Comparison of ENCODE assay signal across 8 mouse cellular contexts in genomic region chr6:83053136-83053960, GRCm38 (mm10). TPM values are rescaled to one million over a fixed set of nuclear protein-coding genes. Genes with fewer than 3 reads are reported as not detected.
A peak's percentile ranks its signal among the peaks of the same experiment; 100 is the strongest.
DNase-seq lines count a peak whose midpoint lies in the region; ATAC-seq and TF ChIP-seq lines count a peak whose summit lies in the region.

No protein-coding gene starts in this region.

- no peak for TF ChIP-seq CTCF in MEL (IDR thresholded peaks at IDR 0.05 in 2 of 3, conservative IDR thresholded peaks at IDR 0.05 in 1 of 3; ENCODE audit: control insufficient read depth in 1 of 3, insufficient read depth in 1 of 3, low read depth in 2 of 3, low read length in 3 of 3, poor library complexity in 1 of 3, severe bottlenecking in 1 of 3)
- TF ChIP-seq CTCF in liver, adult 2 months (IDR thresholded peaks at IDR 0.05; ENCODE audit: low read depth, low read length), result no peak

- peaks cover 29% of the 10 kb centered on the region for H3K4me1 ChIP-seq in heart, embryonic 10.5 days
- peaks cover 0 to 18% of the 10 kb centered on the region in 2 experiments; a peak in 3 of 4 replicates for H3K4me1 ChIP-seq in MEL (ENCODE audit: control insufficient read depth in 1 of 2, insufficient read depth in 2 of 2, low read length in 2 of 2)
- H3K4me1 ChIP-seq in hindbrain, embryonic 11.5 days (replicated peaks; ENCODE audit: control insufficient read depth, insufficient read depth, low read length), result peaks cover 14% of the 10 kb centered on the region; the same call in 1 of the 2 replicates
- peaks cover 16% of the 10 kb centered on the region for H3K4me1 ChIP-seq in liver, adult 2 months (ENCODE audit: control insufficient read depth, insufficient read depth, low read length)

- DNase-seq in heart, embryonic 10.5 days (ENCODE audit: low spot score), result peak; percentile 86
- no peak for DNase-seq in heart, adult 8-10 months (ENCODE audit: low spot score)
- DNase-seq in MEL (ENCODE audit: low read depth, low spot score), result peak; percentile 74
- DNase-seq in embryo, embryonic 11 days, result peak; percentile 62
- peak; percentile 59 for DNase-seq in hindbrain, embryonic 11.5 days (ENCODE audit: low spot score)
- DNase-seq in liver, adult 2 months (ENCODE audit: extremely low read depth, low read depth, low spot score), result no peak
- peak; percentile 16 to 27 for DNase-seq in thymus, postnatal 36 days

- ATAC-seq in hindbrain, embryonic 11.5 days (ENCODE audit: low FRiP score), result peak; percentile 14; the same call in 1 of the 2 replicates
- ATAC-seq in monocyte, adult 5-6 weeks (replicated peaks; ENCODE audit: insufficient number of reproducible peaks, low FRiP score, low TSS enrichment, poor library complexity, severe bottlenecking), result peak; percentile 15

- peaks cover 42% of the 10 kb centered on the region for H3K36me3 ChIP-seq in heart, embryonic 10.5 days
- H3K36me3 ChIP-seq in MEL (ENCODE audit: control insufficient read depth in 1 of 2, insufficient read depth in 2 of 2, low read length in 2 of 2), result peaks cover 0 to 14% of the 10 kb centered on the region in 2 experiments
- no peaks in the 10 kb centered on the region for H3K36me3 ChIP-seq in hindbrain, embryonic 11.5 days (ENCODE audit: control insufficient read depth, insufficient read depth, low read length)
- peaks cover 8% of the 10 kb centered on the region for H3K36me3 ChIP-seq in liver, adult 2 months (ENCODE audit: control insufficient read depth, insufficient read depth, low read length)

- H3K9ac ChIP-seq in MEL (ENCODE audit: control insufficient read depth, low read depth, low read length, poor library complexity, severe bottlenecking), result peak overlapping the region; percentile 87
- peak overlapping the region; percentile 91 for H3K9ac ChIP-seq in hindbrain, embryonic 11.5 days (ENCODE audit: low read depth, low read length)
- H3K9ac ChIP-seq in liver, adult 2 months (ENCODE audit: low read depth, low read length), result peak overlapping the region; percentile 71

- peak overlapping the region; percentile 97 for H3K4me3 ChIP-seq in heart, embryonic 10.5 days
- peak overlapping the region; percentile 68 to 87 for H3K4me3 ChIP-seq in MEL (ENCODE audit: control insufficient read depth in 1 of 2, insufficient read depth in 1 of 2, low read depth in 2 of 2, low read length in 2 of 2)
- peak overlapping the region; percentile 100 for H3K4me3 ChIP-seq in hindbrain, embryonic 11.5 days (ENCODE audit: low read depth, low read length)
- peak overlapping the region; percentile 92 for H3K4me3 ChIP-seq in liver, adult 2 months (ENCODE audit: insufficient read depth, low read depth, low read length)

- TF ChIP-seq EP300 in MEL (IDR thresholded peaks at IDR 0.05; ENCODE audit: low read depth in 1 of 2, low read length in 2 of 2), result no peak

- TF ChIP-seq RAD21 in MEL (IDR thresholded peaks at IDR 0.05; ENCODE audit: low read depth, low read length), result no peak

- H3K9me3 ChIP-seq in heart, embryonic 10.5 days, result no peaks in the 10 kb centered on the region
- no peaks in the 10 kb centered on the region for H3K9me3 ChIP-seq in MEL (replicated peaks; ENCODE audit: insufficient read depth, low read length)
- no peaks in the 10 kb centered on the region for H3K9me3 ChIP-seq in hindbrain, embryonic 11.5 days (ENCODE audit: control insufficient read depth, low read length)

- H3K27me3 ChIP-seq in heart, embryonic 10.5 days (ENCODE audit: insufficient read depth, poor library complexity, severe bottlenecking), result peaks cover 19% of the 10 kb centered on the region
- no peaks in the 10 kb centered on the region for H3K27me3 ChIP-seq in MEL (ENCODE audit: control insufficient read depth in 1 of 2, insufficient read depth in 2 of 2, low read length in 2 of 2)
- H3K27me3 ChIP-seq in hindbrain, embryonic 11.5 days (ENCODE audit: control insufficient read depth, insufficient read depth, low read length), result no peaks in the 10 kb centered on the region
- no peaks in the 10 kb centered on the region for H3K27me3 ChIP-seq in liver, adult 2 months (ENCODE audit: control insufficient read depth, insufficient read depth, low read length)

- peak overlapping the region; percentile 93 for H3K27ac ChIP-seq in heart, embryonic 10.5 days
- peak overlapping the region; percentile 58 for H3K27ac ChIP-seq in MEL (ENCODE audit: control insufficient read depth, low read depth, low read length)
- H3K27ac ChIP-seq in hindbrain, embryonic 11.5 days (ENCODE audit: low read depth, low read length), result peak overlapping the region; percentile 88
- H3K27ac ChIP-seq in liver, adult 2 months (replicated peaks; ENCODE audit: insufficient read depth, low read depth, low read length), result no peak overlapping the region

- TF ChIP-seq POLR2A in MEL (IDR thresholded peaks at IDR 0.05; ENCODE audit: control insufficient read depth in 1 of 2, insufficient read depth in 1 of 2, low read depth in 1 of 2, low read length in 2 of 2, poor library complexity in 1 of 2), result peak; percentile 17 to 19; a peak in 1 of 4 replicates
- no peak for TF ChIP-seq POLR2A in liver, adult 2 months (IDR thresholded peaks at IDR 0.05; ENCODE audit: extremely low read depth, insufficient read depth, low read length)

- peak overlapping the region; percentile 87 for H3K4me2 ChIP-seq in hindbrain, embryonic 11.5 days (replicated peaks; ENCODE audit: low read depth, low read length)

- WGBS in heart, embryonic 10.5 days, result 2% methylated on average over 26 of the region's 26 CpGs
- WGBS in hindbrain, embryonic 11.5 days, result 2% methylated on average over 26 of the region's 26 CpGs
- WGBS in liver, adult 2 months, result 14% methylated on average over 26 of the region's 26 CpGs

- peaks cover 41% of the 10 kb centered on the region for H3K79me2 ChIP-seq in MEL (ENCODE audit: control insufficient read depth, insufficient read depth, low read length, poor library complexity)
- peaks cover 17% of the 10 kb centered on the region; the same call in 1 of the 2 replicates for H3K79me2 ChIP-seq in liver, adult 2 months (ENCODE audit: control insufficient read depth, insufficient read depth, low read length)

TF ChIP-seq in MEL, 35 proteins besides CTCF, POLR2A, EP300 and RAD21 (continues in another document):
- TF ChIP-seq MXI1 (IDR thresholded peaks at IDR 0.05; ENCODE audit: low read depth, low read length) (peak; percentile 84), POLR2AphosphoS5 (IDR thresholded peaks at IDR 0.05; ENCODE audit: borderline replicate concordance, low read depth, low read length) (no peak)

RNA-seq across cellular contexts. Expression of gene Aup1, which starts 1.0 kb away (rescaled TPM):
- 154 and 170 TPM in 2 replicates for polyA plus RNA-seq in heart, embryonic 10.5 days (2016; fragmentation: Nextera tagmentation; extraction: Ambion mirVana)
- total RNA-seq in heart, adult 8-10 months (2022), result 10 to 100 TPM; 63.1 to 78.6 (median 72.3) TPM
- 206 and 259 TPM in 2 replicates for total RNA-seq in MEL (2012; rRNA removed)
- 100 to 1,000 TPM in 1 of 2 experiments, not detected in 1; 500 TPM for polyA plus RNA-seq in MEL (2012; ENCODE audit: insufficient read depth in 1 of 2, insufficient read length in 2 of 2, low read depth in 1 of 2, low replicate concordance in 2 of 2, missing spikeins in 1 of 2)
- 112 TPM in 2 replicates for polyA plus RNA-seq in hindbrain, embryonic 11.5 days (2014; fragmentation: Nextera tagmentation; extraction: Ambion mirVana)
- total RNA-seq in liver, adult 2 months (2014; rRNA removed), result 109 and 114 TPM in 2 replicates
- 593 and 598 TPM in 2 replicates for polyA plus RNA-seq in liver, adult 2 months (2012; rRNA removed)
- total RNA-seq in monocyte, adult 5-6 weeks (2017), result 187 to 238 TPM (median 209 TPM) in 3 replicates

RNA-seq across cellular contexts. Expression of gene Htra2, which starts 1.7 kb away (rescaled TPM):
- polyA plus RNA-seq in heart, embryonic 10.5 days (2016; fragmentation: Nextera tagmentation; extraction: Ambion mirVana), result 100 and 106 TPM in 2 replicates
- 10 to 100 TPM; 33.9 to 37.7 (median 34.7) TPM for total RNA-seq in heart, adult 8-10 months (2022)
- 95.1 and 107 TPM in 2 replicates for total RNA-seq in MEL (2012; rRNA removed)
- polyA plus RNA-seq in MEL (2012; ENCODE audit: insufficient read depth in 1 of 2, insufficient read length in 2 of 2, low read depth in 1 of 2, low replicate concordance in 2 of 2, missing spikeins in 1 of 2), result 100 to 1,000 TPM in 1 of 2 experiments, not detected in 1; 133 TPM
- polyA plus RNA-seq in hindbrain, embryonic 11.5 days (2014; fragmentation: Nextera tagmentation; extraction: Ambion mirVana), result 31.7 and 33.9 TPM in 2 replicates
- 14.0 and 17.5 TPM in 2 replicates for total RNA-seq in liver, adult 2 months (2014; rRNA removed)
- polyA plus RNA-seq in liver, adult 2 months (2012; rRNA removed), result 23.3 and 24.1 TPM in 2 replicates
- total RNA-seq in monocyte, adult 5-6 weeks (2017), result 81.4 to 125 TPM (median 105 TPM) in 3 replicates

RNA-seq across cellular contexts. Expression of gene Dqx1, which starts 4.3 kb away (rescaled TPM):
- 0.59 and 1.5 TPM in 2 replicates for polyA plus RNA-seq in heart, embryonic 10.5 days (2016; fragmentation: Nextera tagmentation; extraction: Ambion mirVana)
- 1 to 10 TPM in 1 of 4 experiments, under 1 TPM in 3; 0.55 to 1.4 (median 0.84) TPM for total RNA-seq in heart, adult 8-10 months (2022)
- total RNA-seq in MEL (2012; rRNA removed), result 1.3 TPM in 2 replicates
- 1 to 10 TPM in 1 of 2 experiments, not detected in 1; 3.4 TPM for polyA plus RNA-seq in MEL (2012; ENCODE audit: insufficient read depth in 1 of 2, insufficient read length in 2 of 2, low read depth in 1 of 2, low replicate concordance in 2 of 2, missing spikeins in 1 of 2)
- 0.81 and 0.93 TPM in 2 replicates for polyA plus RNA-seq in hindbrain, embryonic 11.5 days (2014; fragmentation: Nextera tagmentation; extraction: Ambion mirVana)
- 7.4 and 7.5 TPM in 2 replicates for total RNA-seq in liver, adult 2 months (2014; rRNA removed)
- polyA plus RNA-seq in liver, adult 2 months (2012; rRNA removed), result 8.1 and 9.6 TPM in 2 replicates
- 0.21 to 3.8 TPM (median 2.6 TPM) in 3 replicates for total RNA-seq in monocyte, adult 5-6 weeks (2017)

RNA-seq across cellular contexts. Expression of gene Tlx2, which starts 16.7 kb away (rescaled TPM):
- 0.27 and 0.63 TPM in 2 replicates for polyA plus RNA-seq in heart, embryonic 10.5 days (2016; fragmentation: Nextera tagmentation; extraction: Ambion mirVana)
- total RNA-seq in heart, adult 8-10 months (2022), result under 1 TPM in 1 of 4 experiments, not detected in 3; 0.16 TPM
- not detected in 2 replicates for total RNA-seq in MEL (2012; rRNA removed)
- polyA plus RNA-seq in MEL (2012; ENCODE audit: insufficient read depth in 1 of 2, insufficient read length in 2 of 2, low read depth in 1 of 2, low replicate concordance in 2 of 2, missing spikeins in 1 of 2), result not detected
- 5.2 and 9.4 TPM in 2 replicates for polyA plus RNA-seq in hindbrain, embryonic 11.5 days (2014; fragmentation: Nextera tagmentation; extraction: Ambion mirVana)
- total RNA-seq in liver, adult 2 months (2014; rRNA removed), result not detected in 2 replicates
- not detected in 2 replicates for polyA plus RNA-seq in liver, adult 2 months (2012; rRNA removed)
- not detected in 3 replicates for total RNA-seq in monocyte, adult 5-6 weeks (2017)

RNA-seq across cellular contexts. Expression of gene Loxl3, which starts 19.4 kb away (rescaled TPM):
- 7.6 and 9.8 TPM in 2 replicates for polyA plus RNA-seq in heart, embryonic 10.5 days (2016; fragmentation: Nextera tagmentation; extraction: Ambion mirVana)
- 1 to 10 TPM; 1.7 to 2.6 (median 2.0) TPM for total RNA-seq in heart, adult 8-10 months (2022)
- total RNA-seq in MEL (2012; rRNA removed), result 0.77 and 0.78 TPM in 2 replicates
- polyA plus RNA-seq in MEL (2012; ENCODE audit: insufficient read depth in 1 of 2, insufficient read length in 2 of 2, low read depth in 1 of 2, low replicate concordance in 2 of 2, missing spikeins in 1 of 2), result 1 to 10 TPM in 1 of 2 experiments, not detected in 1; 1.0 TPM
- polyA plus RNA-seq in hindbrain, embryonic 11.5 days (2014; fragmentation: Nextera tagmentation; extraction: Ambion mirVana), result 7.1 and 7.7 TPM in 2 replicates
- 1.2 and 1.3 TPM in 2 replicates for total RNA-seq in liver, adult 2 months (2014; rRNA removed)
- 0.85 and 1.1 TPM in 2 replicates for polyA plus RNA-seq in liver, adult 2 months (2012; rRNA removed)
- 2.3 to 10.2 TPM (median 4.2 TPM) in 3 replicates for total RNA-seq in monocyte, adult 5-6 weeks (2017)

Comparison
In these comparisons a context has a peak if more than half of its experiments do, and no peak if none do; other contexts are left out.
1. DNase-seq: peak in heart, embryonic 10.5 days (single experiment), MEL (single experiment), embryo, embryonic 11 days (single experiment), hindbrain, embryonic 11.5 days (single experiment) and thymus, postnatal 36 days (2 of 2); none in heart, adult 8-10 months (single experiment) and liver, adult 2 months (single experiment).
2. Peak in every context shown above with its lines, with median percentiles within 50 percentile points of each other: H3K4me3 ChIP-seq and H3K9ac ChIP-seq.